In genomic region chr13:84968943-84969342, GRCm38 (mm10) we compare ENCODE assay signal across 26 mouse cellular contexts.
DNase-seq lines count a peak whose midpoint lies in the region; ATAC-seq lines count a peak whose summit lies in the region.
"Had no signal": no experiment of that assay in that cellular context is flagged by ENCODE, and none has a peak within 500 bp of the region (broad histone marks: within the 10 kb centered on the region; RNA-seq: fewer than 3 reads in every experiment).

No protein-coding gene starts in this region.

- no peak overlapping the region for H3K4me2 ChIP-seq in heart, embryonic 11.5 days
- H3K4me2 ChIP-seq in kidney, embryonic 16.5 days (replicated peaks; ENCODE audit: low read depth, low read length) = no peak overlapping the region
- no peak overlapping the region for H3K4me2 ChIP-seq in midbrain, embryonic 14.5 days (ENCODE audit: low read length)
- H3K4me2 ChIP-seq in midbrain, embryonic 15.5 days = no peak overlapping the region
- H3K4me2 ChIP-seq in neural tube, embryonic 13.5 days = no peak overlapping the region
- H3K4me2 ChIP-seq: heart, embryonic 15.5 days; hindbrain, embryonic 13.5 days; liver, embryonic 12.5 days had no signal

- WGBS in heart, embryonic 11.5 days (ENCODE audit: insufficient replicate concordance) = 59% methylated on average over 7 of the region's 7 CpGs
- WGBS in kidney, embryonic 16.5 days = 23% methylated on average over 7 of the region's 7 CpGs
- 30% methylated on average over 7 of the region's 7 CpGs for WGBS in midbrain, embryonic 14.5 days
- 27% methylated on average over 7 of the region's 7 CpGs for WGBS in midbrain, embryonic 15.5 days
- WGBS in neural tube, embryonic 13.5 days = 29% methylated on average over 7 of the region's 7 CpGs

- H3K36me3 ChIP-seq in heart, embryonic 11.5 days (ENCODE audit: control insufficient read depth, insufficient read depth, low read length) = no peaks in the 10 kb centered on the region
- H3K36me3 ChIP-seq in kidney, embryonic 16.5 days (ENCODE audit: insufficient read depth, low read length) = no peaks in the 10 kb centered on the region
- H3K36me3 ChIP-seq in midbrain, embryonic 14.5 days (ENCODE audit: control insufficient read depth, insufficient read depth, low read length) = no peaks in the 10 kb centered on the region
- no peaks in the 10 kb centered on the region for H3K36me3 ChIP-seq in midbrain, embryonic 15.5 days (replicated peaks)
- H3K36me3 ChIP-seq in neural tube, embryonic 13.5 days = no peaks in the 10 kb centered on the region
- H3K36me3 ChIP-seq: heart, embryonic 15.5 days; hindbrain, embryonic 13.5 days; liver, embryonic 12.5 days had no signal

- H3K4me1 ChIP-seq in heart, embryonic 11.5 days (ENCODE audit: control insufficient read depth, insufficient read depth, low read length) = no peaks in the 10 kb centered on the region
- no peaks in the 10 kb centered on the region for H3K4me1 ChIP-seq in kidney, embryonic 16.5 days (ENCODE audit: insufficient read depth, low read length)
- H3K4me1 ChIP-seq in midbrain, embryonic 14.5 days (ENCODE audit: control insufficient read depth, insufficient read depth, low read length) = no peaks in the 10 kb centered on the region
- H3K4me1 ChIP-seq in midbrain, embryonic 15.5 days = no peaks in the 10 kb centered on the region
- no peaks in the 10 kb centered on the region for H3K4me1 ChIP-seq in neural tube, embryonic 13.5 days (replicated peaks)
- H3K4me1 ChIP-seq: heart, embryonic 15.5 days; hindbrain, embryonic 13.5 days; liver, embryonic 12.5 days; megakaryocyte, embryonic 14.5 days had no signal

- peak; percentile 50 for DNase-seq in heart, adult 11 months
- DNase-seq in kidney, adult 18-20 months = no peak
- no peak for DNase-seq in midbrain, embryonic 14.5 days
- DNase-seq: adrenal gland, postnatal 10 days; cerebellum, adult 11 months; cerebellum, adult 9-10 months; cerebellum, postnatal 36 days; kidney, adult 8-10 months; kidney, postnatal 36 days; liver, postnatal 0 days; lung, postnatal 36 days; right cerebral cortex, adult 18-20 months; spleen, adult 18-20 months; thymus, postnatal 14 days had no signal

- no peaks in the 10 kb centered on the region for H3K9me3 ChIP-seq in heart, embryonic 11.5 days (replicated peaks; ENCODE audit: control insufficient read depth, low read length)
- H3K9me3 ChIP-seq in kidney, embryonic 16.5 days (ENCODE audit: low read length) = no peaks in the 10 kb centered on the region
- H3K9me3 ChIP-seq in midbrain, embryonic 14.5 days (ENCODE audit: control insufficient read depth, low read length) = no peaks in the 10 kb centered on the region
- H3K9me3 ChIP-seq in midbrain, embryonic 15.5 days = no peaks in the 10 kb centered on the region
- no peaks in the 10 kb centered on the region for H3K9me3 ChIP-seq in neural tube, embryonic 13.5 days
- H3K9me3 ChIP-seq: heart, embryonic 15.5 days; hindbrain, embryonic 13.5 days had no signal

- H3K4me3 ChIP-seq in heart, embryonic 11.5 days (ENCODE audit: low read depth, low read length) = no peak overlapping the region
- H3K4me3 ChIP-seq in kidney, embryonic 16.5 days (ENCODE audit: low read length) = no peak overlapping the region
- H3K4me3 ChIP-seq in midbrain, embryonic 14.5 days (replicated peaks; ENCODE audit: low read depth, low read length) = no peak overlapping the region
- no peak overlapping the region for H3K4me3 ChIP-seq in midbrain, embryonic 15.5 days
- H3K4me3 ChIP-seq in neural tube, embryonic 13.5 days = no peak overlapping the region
- H3K4me3 ChIP-seq: heart, embryonic 15.5 days; hindbrain, embryonic 13.5 days; liver, embryonic 12.5 days; megakaryocyte, embryonic 14.5 days had no signal

- ATAC-seq in heart, embryonic 11.5 days (replicated peaks; ENCODE audit: insufficient number of reproducible peaks, low FRiP score, low TSS enrichment) = no peak
- ATAC-seq in kidney, embryonic 16.5 days (ENCODE audit: low FRiP score, low TSS enrichment) = peak; percentile 78
- ATAC-seq in midbrain, embryonic 14.5 days (ENCODE audit: low FRiP score, low TSS enrichment) = 0 out of 2 replicates have a peak, but pooled peaks have one; percentile 27
- ATAC-seq in midbrain, embryonic 15.5 days (replicated peaks) = no peak
- ATAC-seq in neural tube, embryonic 13.5 days (ENCODE audit: low read depth) = peak; percentile 61; the same call in 1 of the 2 replicates
- no peak for ATAC-seq in granulocyte monocyte progenitor cell, adult 5-6 weeks (replicated peaks; ENCODE audit: poor library complexity, severe bottlenecking)
- ATAC-seq: forebrain, embryonic 16.5 days; inflammation-experienced regulatory T-cells, adult 6 months; liver, embryonic 12.5 days; liver, postnatal 0 days; Patski had no signal

- H3K9ac ChIP-seq in heart, embryonic 11.5 days (ENCODE audit: low read depth, low read length) = no peak overlapping the region
- no peak overlapping the region for H3K9ac ChIP-seq in kidney, embryonic 16.5 days (replicated peaks; ENCODE audit: low read length)
- no peak overlapping the region for H3K9ac ChIP-seq in midbrain, embryonic 14.5 days (replicated peaks; ENCODE audit: low read length)
- H3K9ac ChIP-seq in midbrain, embryonic 15.5 days = no peak overlapping the region
- no peak overlapping the region for H3K9ac ChIP-seq in neural tube, embryonic 13.5 days
- H3K9ac ChIP-seq: heart, embryonic 15.5 days; hindbrain, embryonic 13.5 days; liver, embryonic 12.5 days; liver, postnatal 0 days had no signal

- no peak overlapping the region for H3K27ac ChIP-seq in heart, embryonic 11.5 days (ENCODE audit: low read depth, low read length)
- no peak overlapping the region for H3K27ac ChIP-seq in kidney, embryonic 16.5 days (ENCODE audit: low read length)
- H3K27ac ChIP-seq in midbrain, embryonic 14.5 days (replicated peaks; ENCODE audit: low read depth, low read length) = no peak overlapping the region
- no peak overlapping the region for H3K27ac ChIP-seq in midbrain, embryonic 15.5 days
- H3K27ac ChIP-seq in neural tube, embryonic 13.5 days (replicated peaks) = no peak overlapping the region
- H3K27ac ChIP-seq: heart, embryonic 15.5 days; hindbrain, embryonic 13.5 days; liver, embryonic 12.5 days had no signal

- H3K27me3 ChIP-seq in heart, embryonic 11.5 days (ENCODE audit: control insufficient read depth, insufficient read depth, low read length) = no peaks in the 10 kb centered on the region
- H3K27me3 ChIP-seq in kidney, embryonic 16.5 days (ENCODE audit: insufficient read depth, low read length) = no peaks in the 10 kb centered on the region
- H3K27me3 ChIP-seq in midbrain, embryonic 14.5 days (ENCODE audit: control insufficient read depth, insufficient read depth, low read length) = no peaks in the 10 kb centered on the region
- no peaks in the 10 kb centered on the region for H3K27me3 ChIP-seq in midbrain, embryonic 15.5 days (replicated peaks)
- H3K27me3 ChIP-seq in neural tube, embryonic 13.5 days = no peaks in the 10 kb centered on the region
- H3K27me3 ChIP-seq: heart, embryonic 15.5 days; hindbrain, embryonic 13.5 days; liver, embryonic 12.5 days; megakaryocyte, embryonic 14.5 days had no signal

Comparison
In these comparisons a context has a peak if more than half of its experiments do, and no peak if none do; other contexts are left out.
1. ATAC-seq: peak in kidney, embryonic 16.5 days (single experiment), midbrain, embryonic 14.5 days (single experiment) and neural tube, embryonic 13.5 days (single experiment); none in heart, embryonic 11.5 days (single experiment), midbrain, embryonic 15.5 days (single experiment) and granulocyte monocyte progenitor cell, adult 5-6 weeks (single experiment).